Mouse (Mus musculus): Measurements from ENCODE around the gene Col6a1.
"Not testable (repeated sequence)": the region's sequence is repeated elsewhere in the genome, so short reads cannot be mapped to it uniquely, and the experiment has no call there.

DNA sequence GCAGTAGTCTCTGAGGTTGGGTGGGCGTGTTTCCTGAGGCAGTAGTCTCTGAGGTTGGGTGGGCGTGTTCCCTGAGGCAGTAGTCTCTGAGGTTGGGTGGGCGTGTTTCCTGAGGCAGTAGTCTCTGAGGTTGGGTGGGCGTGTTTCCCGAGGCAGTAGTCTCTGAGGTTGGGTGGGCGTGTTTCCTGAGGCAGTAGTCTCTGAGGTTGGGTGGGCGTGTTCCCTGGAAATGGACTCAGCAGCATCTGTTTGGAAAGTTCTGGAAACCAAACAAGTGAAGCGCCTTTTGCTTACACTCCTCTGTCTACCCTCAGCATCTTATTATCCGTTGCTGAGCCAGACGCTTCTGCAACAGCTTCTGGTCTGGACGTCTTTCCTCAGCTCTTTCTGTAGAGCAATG is 18.3 kb upstream of the Col6a1 start:
- not testable (repeated sequence) for TF ChIP-seq CTCF, POLR2A (IDR thresholded peaks at IDR 0.05; ENCODE audit: insufficient read depth, low read depth, low read length)
